In the genomic region with DNA sequence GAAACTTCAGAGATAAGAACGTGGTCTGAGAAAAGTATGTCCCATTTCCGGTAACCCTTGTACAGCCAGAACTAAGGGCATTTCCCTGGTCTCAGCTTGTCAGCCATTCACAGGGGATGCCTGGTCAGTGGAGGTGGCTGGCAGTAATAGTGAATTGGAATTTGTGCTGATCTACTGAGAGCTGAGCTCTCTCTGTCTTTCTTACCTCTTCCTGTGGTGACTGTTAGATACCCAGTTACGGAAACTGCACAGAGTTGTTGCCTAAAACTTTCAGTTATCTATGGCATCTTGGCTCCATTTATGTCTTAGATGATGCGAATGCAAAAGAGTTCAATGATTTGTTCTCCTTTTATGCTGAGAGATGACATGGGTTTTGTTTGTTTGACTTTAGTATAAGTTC, we compare ENCODE assay signal across 31 mouse cellular contexts.
A peak's percentile ranks its signal among the peaks of the same experiment; 100 is the strongest.
DNase-seq lines count a peak whose midpoint lies in the region; ATAC-seq and TF ChIP-seq lines count a peak whose summit lies in the region.
"Had no signal": no experiment of that assay in that cellular context is flagged by ENCODE, and none has a peak within 500 bp of the region (broad histone marks: within the 10 kb centered on the region; RNA-seq: fewer than 3 reads in every experiment).

No protein-coding gene starts in this region.

- peak; percentile 5 for DNase-seq in lung, embryonic 14.5 days
- no peak for DNase-seq in lung, postnatal 14 days
- peak; percentile 69 for DNase-seq in CD4-positive helper T cell, adult 2 months (ENCODE audit: low read depth, low spot score)
- peak; percentile 39 for DNase-seq in T-cell, adult 2 months (ENCODE audit: low spot score)
- no peak for DNase-seq in B cell, adult 2 months
- DNase-seq: adrenal gland, postnatal 10 days; cerebellum, adult 11 months; cerebellum, adult 9-11 months; embryo, embryonic 11 days; gastrocnemius, adult 2 months; gastrocnemius, postnatal 36 days; heart, adult 18-20 months; heart, postnatal 10 days; kidney, adult 9 months; kidney, postnatal 10 days; layer of hippocampus, adult 9-11 months; lung, postnatal 4 days; spleen, adult 18-20 months; thymus, adult 2 months had no signal

- H3K9ac ChIP-seq in lung, embryonic 14.5 days, result no peak overlapping the region
- no peak overlapping the region for H3K9ac ChIP-seq in intestine, postnatal 0 days (ENCODE audit: low read depth, low read length)
- H3K9ac ChIP-seq: embryonic facial prominence, embryonic 12.5 days; forebrain, embryonic 15.5 days; heart, embryonic 13.5 days; hindbrain, embryonic 15.5 days; limb, embryonic 13.5 days; midbrain, embryonic 12.5 days; neural tube, embryonic 15.5 days had no signal

- H3K4me3 ChIP-seq in lung, embryonic 14.5 days (ENCODE audit: low read depth, low read length), result no peak overlapping the region
- no peak overlapping the region for H3K4me3 ChIP-seq in olfactory bulb, adult 2 months (ENCODE audit: insufficient read depth, low read depth, low read length)
- H3K4me3 ChIP-seq in intestine, postnatal 0 days (ENCODE audit: low read depth, low read length), result no peak overlapping the region
- H3K4me3 ChIP-seq: embryonic facial prominence, embryonic 12.5 days; forebrain, embryonic 15.5 days; gastrocnemius, adult 2 months; heart, embryonic 13.5 days; hindbrain, embryonic 15.5 days; limb, embryonic 13.5 days; megakaryocyte, embryonic 14.5 days; midbrain, embryonic 12.5 days; neural tube, embryonic 15.5 days had no signal

- H3K9me3 ChIP-seq in lung, embryonic 14.5 days (ENCODE audit: low read depth, low read length), result no peaks in the 10 kb centered on the region
- H3K9me3 ChIP-seq in intestine, postnatal 0 days (ENCODE audit: control insufficient read depth), result no peaks in the 10 kb centered on the region
- H3K9me3 ChIP-seq: embryonic facial prominence, embryonic 12.5 days; forebrain, embryonic 15.5 days; heart, embryonic 13.5 days; hindbrain, embryonic 15.5 days; limb, embryonic 13.5 days; megakaryocyte, embryonic 14.5 days; midbrain, embryonic 12.5 days; neural tube, embryonic 15.5 days had no signal

- no peak for TF ChIP-seq POLR2A in olfactory bulb, adult 2 months (IDR thresholded peaks at IDR 0.05; ENCODE audit: insufficient read depth, low read depth, low read length)

- no peaks in the 10 kb centered on the region for H3K36me3 ChIP-seq in lung, embryonic 14.5 days (ENCODE audit: insufficient read depth)
- no peaks in the 10 kb centered on the region for H3K36me3 ChIP-seq in intestine, postnatal 0 days (ENCODE audit: control insufficient read depth, insufficient read depth)
- H3K36me3 ChIP-seq: embryonic facial prominence, embryonic 12.5 days; forebrain, embryonic 15.5 days; heart, embryonic 13.5 days; hindbrain, embryonic 15.5 days; limb, embryonic 13.5 days; midbrain, embryonic 12.5 days; neural tube, embryonic 15.5 days had no signal

- H3K4me1 ChIP-seq in lung, embryonic 14.5 days (ENCODE audit: insufficient read depth), result no peaks in the 10 kb centered on the region
- H3K4me1 ChIP-seq in olfactory bulb, adult 2 months (ENCODE audit: control insufficient read depth, insufficient read depth, low read length), result peaks cover 14% of the 10 kb centered on the region
- no peaks in the 10 kb centered on the region for H3K4me1 ChIP-seq in intestine, postnatal 0 days (replicated peaks; ENCODE audit: control insufficient read depth, insufficient read depth, low read length)
- H3K4me1 ChIP-seq: embryonic facial prominence, embryonic 12.5 days; hindbrain, embryonic 15.5 days; midbrain, embryonic 12.5 days; neural tube, embryonic 15.5 days had no signal

- TF ChIP-seq CTCF in lung, embryonic 14.5 days (IDR thresholded peaks at IDR 0.05; ENCODE audit: low read depth), result no peak
- no peak for TF ChIP-seq CTCF in olfactory bulb, adult 2 months (IDR thresholded peaks at IDR 0.05; ENCODE audit: insufficient read depth, low read depth, low read length)
- TF ChIP-seq CTCF in intestine, postnatal 0 days (IDR thresholded peaks at IDR 0.05; ENCODE audit: low read depth), result no peak

- no peak overlapping the region for H3K27ac ChIP-seq in lung, embryonic 14.5 days (ENCODE audit: low read depth)
- peak overlapping the region; percentile 31; the same call in 1 of the 2 replicates for H3K27ac ChIP-seq in olfactory bulb, adult 2 months (ENCODE audit: insufficient read depth, low read depth, low read length)
- no peak overlapping the region for H3K27ac ChIP-seq in intestine, postnatal 0 days (ENCODE audit: low read depth, low read length)
- H3K27ac ChIP-seq: embryonic facial prominence, embryonic 12.5 days; forebrain, embryonic 15.5 days; gastrocnemius, adult 2 months; heart, embryonic 13.5 days; hindbrain, embryonic 15.5 days; limb, embryonic 13.5 days; midbrain, embryonic 12.5 days; neural tube, embryonic 15.5 days had no signal

- ATAC-seq in lung, embryonic 14.5 days (ENCODE audit: insufficient read depth), result no peak
- no peak for ATAC-seq in intestine, postnatal 0 days
- ATAC-seq: forebrain, embryonic 15.5 days; intestine, embryonic 16.5 days had no signal

- 48% methylated on average over 4 of the region's 4 CpGs for WGBS in lung, embryonic 14.5 days
- 72% methylated on average over 4 of the region's 4 CpGs for WGBS in olfactory bulb, adult 2 months
- 65% methylated on average over 4 of the region's 4 CpGs for WGBS in intestine, postnatal 0 days

- no peak overlapping the region for H3K4me2 ChIP-seq in lung, embryonic 14.5 days
- no peak overlapping the region for H3K4me2 ChIP-seq in intestine, postnatal 0 days (replicated peaks; ENCODE audit: low read depth)
- H3K4me2 ChIP-seq: embryonic facial prominence, embryonic 12.5 days; forebrain, embryonic 15.5 days; heart, embryonic 13.5 days; hindbrain, embryonic 15.5 days; limb, embryonic 13.5 days; liver, embryonic 11.5 days; midbrain, embryonic 12.5 days; neural tube, embryonic 15.5 days had no signal

- no peaks in the 10 kb centered on the region for H3K27me3 ChIP-seq in lung, embryonic 14.5 days (ENCODE audit: insufficient read depth, low read length)
- no peaks in the 10 kb centered on the region for H3K27me3 ChIP-seq in intestine, postnatal 0 days (replicated peaks; ENCODE audit: control insufficient read depth, insufficient read depth, low read length)
- H3K27me3 ChIP-seq: embryonic facial prominence, embryonic 12.5 days; forebrain, embryonic 15.5 days; heart, embryonic 13.5 days; hindbrain, embryonic 15.5 days; megakaryocyte, embryonic 14.5 days; midbrain, embryonic 12.5 days; neural tube, embryonic 15.5 days had no signal

Comparison
In these comparisons a context has a peak if more than half of its experiments do, and no peak if none do; other contexts are left out.
1. DNase-seq: peak in lung, embryonic 14.5 days (single experiment), CD4-positive helper T cell, adult 2 months (single experiment) and T-cell, adult 2 months (single experiment); none in lung, postnatal 14 days (single experiment) and B cell, adult 2 months (0 of 2).